Mouse (Mus musculus): Measurements from ENCODE around the gene Nipsnap2.
"Not testable (repeated sequence)": the region's sequence is repeated elsewhere in the genome, so short reads cannot be mapped to it uniquely, and the experiment has no call there.

Nipsnap2 gene

GRCm38 (mm10) chr5:129724834-129725773, at the start of gene Nipsnap2:
Gene Nipsnap2, plus strand, starts transcription at chr5:129725063.
- DNase-seq, result peak; percentile 94

DNA sequence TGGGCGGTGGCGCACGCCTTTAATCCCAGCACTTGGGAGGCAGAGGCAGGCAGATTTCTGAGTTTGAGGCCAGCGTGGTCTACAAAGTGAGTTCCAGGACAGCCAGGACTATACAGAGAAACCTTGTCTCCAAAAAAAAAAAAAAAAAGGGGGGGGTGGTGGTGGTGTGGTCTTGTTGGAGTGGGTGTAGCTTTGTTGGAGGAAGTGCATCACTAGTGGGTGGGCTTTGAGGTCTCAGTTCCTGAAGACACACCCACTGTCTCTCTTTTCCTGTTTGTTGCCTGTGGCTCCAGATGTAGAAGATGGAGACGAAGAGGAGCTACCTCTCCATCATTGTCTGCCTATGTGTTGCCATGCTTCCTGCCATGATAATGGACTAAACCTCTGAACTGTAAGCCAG, 39.7 kb upstream of the Nipsnap2 start:
- not testable (repeated sequence) for DNase-seq

DNA sequence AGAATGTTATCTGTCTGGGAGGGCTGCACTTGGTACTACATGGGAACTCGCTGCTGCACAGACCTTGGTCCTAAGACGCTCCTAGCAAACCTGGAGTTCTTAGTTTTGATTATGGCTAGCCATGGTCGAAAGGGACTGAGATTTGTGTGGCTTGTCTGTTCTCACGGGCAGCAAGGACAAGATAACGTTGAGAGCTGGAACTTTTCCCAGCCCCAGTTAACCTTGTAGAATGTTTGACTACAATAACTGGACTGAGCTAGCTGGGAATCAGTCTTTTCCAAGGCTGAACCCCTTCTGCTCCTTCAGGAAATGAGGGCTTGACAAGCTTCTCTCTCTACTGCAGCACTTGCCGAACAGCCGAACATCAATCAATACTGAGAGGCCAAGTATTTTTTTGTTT, 37.2 kb upstream of the Nipsnap2 start:
- DNase-seq, result no peak

DNA sequence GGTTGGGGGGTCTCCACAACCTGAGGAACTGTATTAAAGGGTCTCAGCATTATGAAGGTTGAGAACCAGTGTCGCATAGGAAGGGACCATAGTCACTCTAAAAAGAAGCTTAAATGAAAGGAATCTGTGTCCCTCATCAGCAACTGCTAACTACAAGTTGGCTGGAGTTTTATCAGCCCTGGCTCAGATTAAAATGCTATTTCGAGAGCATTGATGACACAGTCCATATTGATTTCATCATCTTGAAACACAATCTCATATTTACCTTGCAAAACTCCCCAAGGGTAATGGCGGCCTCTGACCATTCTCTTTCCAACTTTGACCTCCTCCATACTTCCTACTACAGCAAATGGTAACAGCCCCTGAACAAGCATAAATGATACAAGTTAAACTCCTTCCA, 34.3 kb upstream of the Nipsnap2 start:
- DNase-seq, result no peak

DNA sequence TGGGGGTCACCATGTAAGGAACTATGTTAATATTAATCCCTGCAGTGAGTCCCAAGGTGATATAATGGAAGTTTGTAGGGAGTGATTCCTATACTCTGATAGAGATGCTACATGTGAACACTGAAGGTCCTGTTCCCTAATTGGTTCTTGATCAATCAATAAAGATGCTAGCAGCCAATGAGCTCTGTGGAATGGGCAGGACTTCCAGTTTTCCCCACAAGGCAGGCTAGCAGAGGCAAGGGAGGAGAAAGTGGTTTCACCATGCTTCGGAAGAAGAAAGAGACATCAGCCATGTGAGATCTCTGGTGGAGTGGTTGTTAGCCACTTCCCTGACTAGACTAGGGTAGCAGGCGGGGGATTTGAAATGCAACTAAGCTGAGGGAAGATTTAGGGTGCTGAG, 24.4 kb upstream of the Nipsnap2 start:
- DNase-seq, result no peak

GRCm38 (mm10) chr5:129701706-129702105, 23.2 kb upstream of the Nipsnap2 start:
- DNase-seq, result no peak

DNA sequence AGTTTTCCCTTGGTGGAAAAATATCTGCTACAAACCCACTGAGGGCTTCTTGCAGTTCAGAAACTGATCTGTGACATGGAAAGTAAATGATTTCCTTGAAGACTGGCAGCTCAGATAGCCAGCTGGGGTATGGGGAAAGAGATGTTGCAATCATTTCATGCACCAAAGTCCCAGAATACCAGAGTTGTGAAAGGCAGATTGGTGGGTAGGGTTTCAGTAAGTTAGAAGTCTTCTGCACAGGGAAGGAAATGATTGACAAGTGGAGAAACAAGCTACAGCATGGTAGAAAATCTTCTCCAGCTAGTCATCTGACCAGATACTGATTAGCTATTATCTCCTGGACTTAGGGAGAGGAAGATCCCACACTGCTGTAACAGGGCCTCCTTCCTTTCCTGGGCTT, 21.5 kb upstream of the Nipsnap2 start:
- DNase-seq, result no peak

DNA sequence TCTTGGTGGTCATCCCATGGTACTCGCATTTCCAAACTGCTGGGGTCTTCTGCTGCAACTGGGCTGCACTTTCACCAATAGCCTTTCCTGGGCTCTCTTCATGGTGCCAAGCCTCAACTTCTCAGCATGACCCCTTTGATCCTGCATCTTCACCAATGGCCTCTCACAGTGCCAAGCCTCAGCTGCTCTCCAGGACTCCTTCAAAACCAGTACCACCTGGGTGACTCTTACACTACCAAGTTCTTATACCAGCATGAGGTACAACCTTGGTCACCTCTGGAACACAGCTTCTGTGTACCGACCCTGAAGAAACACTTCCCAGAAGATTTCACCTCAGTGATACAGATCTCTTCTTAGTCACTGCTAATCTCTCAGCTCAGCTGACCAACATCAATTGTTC, 16.5 kb upstream of the Nipsnap2 start, which contains the start of gene Sept14:
TSS of gene Sept14 (minus strand) at position 101 of the 400 bp plus-strand sequence.
- no peak for DNase-seq

- peak; percentile 98 for DNase-seq
Measured at GRCm38 (mm10) chr5:129715326-129715861, 9.5 kb upstream of the Nipsnap2 start, which contains the start of gene Mrps17. Gene Mrps17, plus strand, starts transcription at chr5:129715497.

DNA sequence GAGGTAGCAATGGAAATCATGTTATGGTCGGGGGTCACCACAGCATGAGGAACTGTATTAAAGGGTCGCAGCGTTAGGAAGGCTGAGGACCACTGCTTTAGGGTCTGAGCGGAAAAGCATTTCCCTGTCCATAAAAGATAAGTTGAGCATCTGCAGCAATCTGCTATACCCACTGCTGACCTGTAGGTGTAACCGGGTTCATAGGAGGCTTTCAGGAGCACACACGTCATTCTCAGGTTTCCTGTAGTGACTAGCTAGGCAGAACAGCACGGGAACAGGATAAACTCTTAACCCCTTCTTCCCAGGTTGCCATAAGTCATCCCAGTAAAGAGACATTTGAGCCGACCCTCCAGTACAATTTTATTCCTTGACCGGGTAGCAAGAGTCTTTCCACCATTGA, 7.8 kb upstream of the Nipsnap2 start:
- no peak for DNase-seq

DNA sequence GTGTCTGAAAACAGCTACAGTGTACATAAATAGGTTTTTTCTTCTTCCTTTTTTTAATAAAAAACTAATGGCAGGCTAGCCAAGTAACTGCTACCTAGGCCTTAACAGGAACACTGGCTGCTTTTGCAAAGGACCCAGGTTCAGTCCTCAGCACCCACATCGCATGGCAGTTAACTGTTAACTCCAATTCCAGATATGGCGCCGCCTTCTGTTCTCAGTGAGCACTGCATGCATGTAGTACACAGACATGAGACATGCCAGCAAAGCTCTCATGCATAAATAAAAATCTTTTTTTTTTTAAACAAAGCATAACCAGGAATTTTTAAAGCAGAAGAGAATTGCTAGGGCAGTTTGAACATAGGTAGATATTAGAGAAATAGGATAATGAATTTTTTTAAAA, 4.7 kb upstream of the Nipsnap2 start:
- DNase-seq, result no peak

DNA sequence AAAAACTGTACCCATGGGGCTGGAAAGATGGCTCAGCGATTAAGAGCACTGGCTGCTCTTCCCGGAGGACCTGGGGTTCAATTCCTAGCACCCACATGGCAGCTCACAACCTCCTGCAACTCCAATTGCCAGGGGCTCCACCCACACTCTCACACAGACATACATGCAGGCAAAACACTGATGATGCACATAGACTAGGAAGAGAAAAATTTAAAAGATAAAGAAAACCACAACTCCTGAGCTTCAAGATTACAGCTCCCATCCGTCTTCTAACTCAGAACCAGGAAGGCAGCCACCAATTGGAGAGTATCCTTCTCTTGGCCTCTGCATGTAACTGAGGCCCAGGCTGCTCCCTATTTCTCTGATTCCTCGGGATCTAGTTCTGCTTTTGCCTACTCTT, 595 bp upstream of the Nipsnap2 start:
- DNase-seq, result no peak

DNA sequence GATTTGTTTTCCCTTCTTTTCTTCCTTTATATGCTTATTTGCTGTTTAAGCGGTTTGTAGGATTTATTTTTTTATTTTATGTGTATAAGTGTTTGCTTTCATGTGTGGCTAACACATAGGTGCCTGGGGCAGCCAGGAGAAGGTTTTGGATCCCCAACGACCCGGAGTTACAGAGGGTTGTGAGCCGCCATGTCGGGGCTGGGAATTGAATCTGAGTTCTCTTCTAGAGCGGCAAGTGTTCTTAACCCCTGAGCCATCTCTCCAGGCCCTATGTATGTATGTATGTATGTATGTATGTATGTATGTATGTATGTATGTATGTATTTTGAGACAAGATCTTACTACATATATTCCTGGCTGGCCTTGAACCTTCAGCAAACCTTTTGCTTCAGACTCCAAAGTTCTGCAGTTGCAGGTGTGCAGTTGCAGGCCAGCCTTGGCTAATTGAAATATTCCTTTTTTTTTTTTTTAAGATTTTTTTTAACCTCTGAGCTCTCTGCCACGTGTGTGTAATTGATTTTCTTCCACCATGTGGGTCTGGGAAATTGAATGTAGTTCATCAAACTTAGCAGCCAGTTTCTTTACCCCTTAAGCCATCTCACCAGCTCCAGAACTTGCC, 1.0 kb downstream of the Nipsnap2 start:
- peak; percentile 39 for DNase-seq

GRCm38 (mm10) chr5:129726784-129727183, 1.9 kb downstream of the Nipsnap2 start:
- no peak for DNase-seq

DNA sequence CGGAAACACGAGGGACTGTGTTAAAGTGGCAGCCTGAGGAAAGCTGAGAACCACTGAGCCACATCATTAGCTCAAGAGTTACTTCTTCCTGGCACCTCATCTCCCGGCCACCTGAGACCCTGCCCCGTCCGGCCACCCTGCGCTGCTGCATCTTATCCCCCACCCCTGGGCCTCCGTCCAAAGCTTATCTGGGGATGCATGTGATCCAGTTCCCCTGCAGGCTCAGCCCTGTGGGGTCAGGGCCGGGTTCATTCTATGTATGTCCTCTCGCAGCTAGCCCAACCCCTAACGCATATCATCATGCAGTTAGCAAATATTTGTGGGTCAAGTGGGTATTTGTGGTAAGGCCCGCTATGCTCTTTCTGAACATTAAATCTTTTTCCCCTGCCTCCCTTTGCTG, 4.4 kb downstream of the Nipsnap2 start:
- peak; percentile 8 for DNase-seq

DNA sequence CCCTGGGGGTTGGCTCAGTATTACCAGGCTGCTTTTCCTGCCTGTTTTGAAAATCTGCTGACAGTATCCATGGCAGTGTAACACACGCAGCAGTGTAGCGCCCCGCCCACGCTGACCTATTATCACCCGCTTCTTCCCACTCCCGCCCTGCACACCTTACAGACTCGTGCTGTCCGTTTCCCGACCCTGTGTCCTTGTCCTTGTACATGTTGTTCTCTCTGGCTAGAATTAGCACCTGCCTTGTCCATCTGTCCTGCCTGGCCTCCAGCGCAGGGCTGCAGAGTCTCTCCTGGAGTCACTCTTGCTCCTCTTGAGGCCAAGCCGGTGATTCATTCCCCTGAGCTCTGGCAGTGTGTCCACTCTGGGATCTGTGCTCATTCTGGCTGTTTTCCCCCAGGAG, 5.5 kb downstream of the Nipsnap2 start:
- peak; percentile 6 for DNase-seq

DNA sequence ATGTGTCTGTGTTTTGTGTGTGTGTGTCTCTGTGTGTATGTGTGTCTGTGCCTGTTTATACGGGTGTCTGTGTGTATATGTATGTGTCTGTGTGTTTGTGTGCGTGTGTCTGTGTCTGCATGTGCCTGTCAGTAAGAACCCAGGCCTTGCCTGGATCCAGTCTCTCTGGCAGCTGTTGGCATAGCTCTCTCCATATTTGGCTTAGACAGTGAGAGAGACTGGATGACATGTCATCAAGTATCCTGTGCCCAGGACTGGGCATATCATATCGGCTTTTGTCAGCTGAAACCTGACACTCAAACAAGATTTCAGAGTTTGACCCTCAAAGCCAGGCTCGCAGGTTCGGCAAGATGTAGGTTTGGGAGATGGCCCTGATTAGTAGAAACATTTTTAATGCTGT, 6.2 kb downstream of the Nipsnap2 start:
- no peak for DNase-seq

- peak; percentile 37 for DNase-seq
Measured at GRCm38 (mm10) chr5:129740976-129741375, 16.1 kb downstream of the Nipsnap2 start.

DNA sequence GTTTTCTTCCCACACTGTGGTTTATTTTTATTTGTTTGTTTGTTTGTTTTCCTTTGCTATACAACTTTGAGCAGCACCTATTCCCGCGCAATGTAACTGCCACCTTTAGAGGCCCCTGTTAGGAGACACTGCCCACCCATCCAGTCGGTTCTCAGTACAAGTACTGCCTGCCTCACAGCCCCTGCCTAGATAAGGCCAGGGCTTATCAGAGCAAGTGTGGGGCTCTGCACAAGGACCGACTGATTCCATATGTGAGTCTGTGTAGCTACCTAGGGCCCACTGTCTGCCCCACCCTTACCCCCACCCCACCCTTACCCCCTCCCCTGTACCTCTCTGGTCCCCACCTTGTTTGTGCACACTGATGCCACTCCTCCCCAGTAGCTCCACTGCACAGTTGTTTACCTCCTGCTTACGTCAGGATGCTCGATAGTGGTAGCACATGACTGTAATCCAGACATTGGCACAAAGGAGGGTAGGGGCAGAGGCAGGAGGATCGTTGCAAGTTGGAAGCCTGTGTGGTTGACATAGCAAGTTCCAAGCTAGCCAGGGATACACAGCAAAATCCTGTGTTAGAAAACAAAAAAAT, 18.1 kb downstream of the Nipsnap2 start:
- no peak for DNase-seq

GRCm38 (mm10) chr5:129744050-129744449, 19.2 kb downstream of the Nipsnap2 start:
- DNase-seq, result no peak

DNA sequence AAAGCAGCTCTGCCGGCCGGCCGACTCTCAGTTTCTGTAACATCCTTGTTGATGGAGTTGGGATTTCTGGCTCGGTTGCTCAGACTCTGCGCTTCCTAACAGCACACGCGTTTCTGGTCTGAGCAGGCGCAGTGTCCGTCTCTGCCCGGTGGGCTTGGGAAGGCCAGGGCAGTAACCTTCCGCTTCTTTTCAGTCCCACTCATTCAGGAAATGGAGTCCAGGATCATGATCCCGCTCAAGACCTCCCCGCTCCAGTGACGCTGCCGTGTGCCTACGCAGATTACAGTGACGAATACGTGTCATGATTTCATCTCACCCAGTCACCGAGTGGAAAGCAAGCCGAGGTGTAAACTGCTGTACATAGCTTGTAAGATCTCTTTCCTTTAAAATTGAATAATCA, 32.0 kb downstream of the Nipsnap2 start:
- no peak for DNase-seq

DNA sequence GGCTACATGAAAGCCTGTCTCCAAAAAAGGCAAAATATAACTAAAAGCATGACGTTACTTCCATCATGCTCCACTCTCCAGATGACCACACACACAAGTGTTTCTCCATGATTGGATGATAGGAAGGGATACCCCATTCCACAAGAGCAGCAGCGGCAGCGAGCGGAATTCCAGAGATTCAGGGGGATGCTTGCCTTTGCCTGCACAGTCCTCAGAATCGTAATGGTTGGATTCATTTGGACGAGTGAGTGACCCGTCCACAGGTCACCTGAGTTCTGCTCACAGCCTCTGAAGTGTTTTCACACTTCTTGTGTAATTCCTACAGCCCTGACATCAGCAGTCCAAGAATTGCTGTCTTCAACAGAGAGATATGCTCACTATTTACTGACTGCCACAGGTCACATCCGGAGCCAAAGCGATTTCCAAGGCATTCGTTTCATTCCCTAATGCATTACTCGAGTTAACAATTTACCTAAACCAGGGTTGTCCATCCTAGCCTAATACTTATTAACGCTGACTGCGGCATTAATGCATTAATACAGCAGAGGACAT, 35.1 kb downstream of the Nipsnap2 start:
- DNase-seq, result no peak
